Mouse (Mus musculus) midbrain, embryonic 13.5 days (tissue): ENCODE results near the gene BC017158. TPM values are rescaled to one million over a fixed set of nuclear protein-coding genes. Genes with fewer than 3 reads are reported as not detected.

ENCODE experiments used
- ATAC-seq: fragments of 200-750 bp; cut with Nextera tagmentation; 2 replicates; pipeline ENCODE4 v1.8.0; 2017; ENCODE audit warnings: mild to moderate bottlenecking, moderate TSS enrichment, moderate library complexity
- H3K27ac ChIP-seq: fragments of 300-500 bp; sonication (generic); 2 replicates; pipeline ENCODE4 v1.5.1; 2015; ENCODE audit warnings: inconsistent platforms, mild to moderate bottlenecking, moderate library complexity
- H3K27me3 ChIP-seq: fragments of 300-500 bp; sonication (generic); 2 replicates; pipeline ENCODE4 v1.6.1; 2015; ENCODE audit warnings: mild to moderate bottlenecking, inconsistent platforms
- H3K36me3 ChIP-seq: fragments of 300-500 bp; sonication (generic); 2 replicates; pipeline ENCODE4 v1.6.1; 2015; ENCODE audit warnings: mild to moderate bottlenecking, inconsistent platforms
- H3K4me1 ChIP-seq: fragments of 300-500 bp; sonication (generic); replicated peaks from 2 replicates; pipeline ENCODE4 v1.6.1; 2015; ENCODE audit warnings: inconsistent platforms
- H3K4me2 ChIP-seq: fragments of 300-500 bp; sonication (generic); replicated peaks from 2 replicates; pipeline ENCODE4 v1.6.1; 2015; ENCODE audit warnings: moderate library complexity, mild to moderate bottlenecking, inconsistent platforms
- H3K4me3 ChIP-seq: fragments of 300-500 bp; sonication (generic); replicated peaks from 2 replicates; pipeline ENCODE4 v1.5.1; 2015; ENCODE audit warnings: mild to moderate bottlenecking, inconsistent platforms
- H3K9ac ChIP-seq: fragments of 300-500 bp; sonication (generic); replicated peaks from 2 replicates; pipeline ENCODE4 v1.6.1; 2015; ENCODE audit warnings: mild to moderate bottlenecking, inconsistent platforms
- H3K9me3 ChIP-seq: fragments of 300-500 bp; sonication (generic); 2 replicates; pipeline ENCODE4 v1.6.1; 2016; ENCODE audit warnings: mild to moderate bottlenecking, inconsistent platforms
- WGBS: fragments of 180-500 bp; shearing (Covaris S2); methylation state at CpG from one replicate; pipeline ENCODE4 v1.1.7; 2015; 5-methylcytosine and 5-hydroxymethylcytosine counted together
- polyA plus RNA-seq: library from polyadenylated mRNA; unstranded; fragments of >200 nt; fragmentation: Nextera tagmentation; extraction: Ambion mirVana; gene quantifications from 2 replicates; pipeline ENCODE4 v1.2.1, GENCODE M21; 2015

Gene BC017158
- polyA plus RNA-seq, 1 experiment from 2014 or later = 17.5 TPM

DNA sequence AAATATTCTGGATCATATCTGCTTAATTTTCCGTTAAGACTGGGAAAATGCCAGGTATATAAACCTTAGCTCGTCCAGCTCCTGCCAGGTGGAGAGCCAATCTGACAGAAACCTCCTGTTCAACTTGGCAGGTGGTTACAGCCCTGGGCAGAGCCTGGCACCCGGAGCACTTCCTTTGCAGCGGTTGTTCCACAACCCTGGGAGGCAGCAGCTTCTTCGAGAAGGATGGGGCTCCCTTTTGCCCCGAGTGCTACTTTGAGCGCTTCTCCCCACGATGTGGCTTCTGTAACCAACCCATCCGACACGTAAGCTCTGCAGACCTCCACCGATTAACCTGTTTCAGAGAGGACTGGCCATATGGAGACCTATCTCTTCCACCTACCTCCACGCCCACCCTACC is 46.0 kb downstream of the BC017158 start:
- Histone ChIP-seq H3K27ac (no peak overlapping the region), H3K4me3 (no peak overlapping the region), H3K9me3 (no peaks in the 10 kb centered on the region), H3K36me3 (no peaks in the 10 kb centered on the region), H3K9ac (no peak overlapping the region), H3K4me1 (peaks cover 20% of the 10 kb centered on the region), H3K27me3 (peaks cover 32% of the 10 kb centered on the region), H3K4me2 (peak overlapping the region; percentile 61)
- ATAC-seq = no peak
- 52% methylated on average over 12 of the region's 12 CpGs for WGBS

DNA sequence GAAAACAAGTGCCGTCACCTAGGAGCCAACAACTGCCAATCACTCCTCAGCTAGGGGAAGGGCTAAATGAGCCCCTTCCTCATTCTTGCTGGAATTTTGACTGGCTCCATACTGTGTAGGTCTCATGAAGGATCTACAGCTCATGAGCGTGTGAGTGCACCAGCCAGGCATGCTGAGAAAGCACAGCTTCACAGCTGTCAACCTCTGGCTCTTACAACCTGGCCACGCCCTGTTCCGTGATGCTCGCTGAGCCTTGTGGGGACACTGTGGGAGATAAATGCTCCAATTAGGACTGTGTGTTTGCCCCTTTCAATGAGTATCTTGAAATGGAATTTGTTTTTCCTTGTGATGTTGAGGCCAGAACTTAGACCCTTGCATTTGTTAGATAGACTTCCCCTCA is 48.0 kb downstream of the BC017158 start:
- no peak overlapping the region for H3K27ac ChIP-seq
- no peak overlapping the region for H3K4me2 ChIP-seq
- H3K9me3 ChIP-seq = no peaks in the 10 kb centered on the region
- peaks cover 34% of the 10 kb centered on the region for H3K27me3 ChIP-seq
- peaks cover under 1% of the 10 kb centered on the region; the same call in 1 of the 2 replicates for H3K36me3 ChIP-seq
- H3K9ac ChIP-seq = no peak overlapping the region
- no peak for ATAC-seq
- H3K4me3 ChIP-seq = no peak overlapping the region
- 77% methylated on average over 5 of the region's 5 CpGs for WGBS
- H3K4me1 ChIP-seq = peaks cover 29% of the 10 kb centered on the region

DNA sequence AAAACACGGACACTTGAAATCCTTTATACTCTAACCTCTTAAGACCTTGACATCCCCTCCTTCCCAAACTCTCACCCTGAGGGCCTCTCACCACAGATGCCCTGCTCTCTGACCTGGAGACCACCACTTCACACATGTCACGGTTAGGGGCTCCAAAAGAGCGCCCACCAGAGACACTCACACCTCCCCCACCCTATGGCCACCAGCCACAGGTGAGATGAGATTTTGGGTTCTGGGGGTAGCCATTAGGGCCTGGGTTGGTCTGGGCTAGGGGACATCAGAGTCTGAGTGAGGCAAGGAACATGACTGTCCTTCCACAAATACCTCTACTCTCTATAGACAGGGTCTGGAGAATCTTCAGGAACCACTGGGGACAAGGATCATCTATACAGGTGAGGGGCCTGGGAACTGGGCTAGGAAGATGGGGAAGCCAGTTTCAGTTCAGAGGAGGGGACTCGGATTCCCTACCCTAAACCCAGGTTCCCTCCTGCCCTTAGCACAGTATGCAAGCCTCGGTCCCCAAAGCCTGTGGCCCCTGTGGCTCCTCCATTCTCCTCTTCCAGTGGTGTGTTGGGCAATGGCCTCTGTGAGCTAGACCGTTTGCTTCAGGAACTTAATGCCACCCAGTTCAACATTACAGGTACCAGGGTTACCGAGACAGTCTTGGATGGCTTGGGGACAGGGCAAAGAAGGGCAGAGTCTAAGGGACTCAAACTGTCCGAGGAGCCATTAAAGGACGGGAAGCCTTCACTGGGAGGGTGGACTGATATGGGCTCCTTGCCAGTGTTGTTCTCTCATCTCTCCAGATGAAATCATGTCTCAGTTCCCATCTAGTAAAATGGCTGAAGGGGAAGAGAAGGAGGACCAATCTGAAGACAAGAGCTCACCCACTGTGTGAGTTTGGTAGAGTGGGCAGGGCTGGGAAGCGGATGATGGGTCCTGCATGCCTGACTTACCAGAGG is 49.6 kb downstream of the BC017158 start:
- 77% methylated on average over 10 of the region's 10 CpGs for WGBS
- H3K4me1 ChIP-seq = peaks cover 29% of the 10 kb centered on the region
- H3K4me3 ChIP-seq = no peak overlapping the region
- ATAC-seq = no peak
- H3K36me3 ChIP-seq = peaks cover 12% of the 10 kb centered on the region
- H3K27me3 ChIP-seq = peaks cover 42% of the 10 kb centered on the region
- H3K9ac ChIP-seq = no peak overlapping the region
- H3K27ac ChIP-seq = no peak overlapping the region
- peak overlapping the region; percentile 62; the same call in 1 of the 2 replicates for H3K4me2 ChIP-seq
- no peaks in the 10 kb centered on the region for H3K9me3 ChIP-seq

DNA sequence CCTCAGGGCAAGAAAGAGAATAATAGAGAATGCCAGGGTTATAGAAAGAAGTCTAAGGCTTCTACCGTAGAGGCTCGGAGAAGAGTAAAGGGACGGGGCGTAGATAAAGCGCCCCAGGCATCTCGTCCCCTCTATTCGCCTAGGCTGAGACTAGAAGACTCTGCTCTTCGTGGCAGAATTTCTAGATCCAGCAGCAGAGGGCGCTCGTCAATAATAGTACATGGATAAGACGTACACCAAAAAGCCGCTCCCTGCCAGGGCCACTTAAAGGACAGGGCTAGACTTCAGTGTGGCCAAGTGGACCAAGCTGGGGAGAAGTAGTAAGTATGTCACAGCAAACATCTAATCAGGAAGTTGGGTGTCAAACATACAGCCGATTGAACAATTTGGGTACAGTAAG is 50.5 kb downstream of the BC017158 start:
- H3K27ac ChIP-seq = peak overlapping the region; percentile 76; the same call in 1 of the 2 replicates
- H3K4me2 ChIP-seq = peak overlapping the region; percentile 62
- peak overlapping the region; percentile 65 for H3K9ac ChIP-seq
- peak; percentile 80 for ATAC-seq
- no peaks in the 10 kb centered on the region for H3K9me3 ChIP-seq
- peaks cover 21% of the 10 kb centered on the region for H3K36me3 ChIP-seq
- peaks cover 22% of the 10 kb centered on the region for H3K4me1 ChIP-seq
- peaks cover 42% of the 10 kb centered on the region for H3K27me3 ChIP-seq
- H3K4me3 ChIP-seq = peak overlapping the region; percentile 42
- 4% methylated on average over 13 of the region's 13 CpGs for WGBS

DNA sequence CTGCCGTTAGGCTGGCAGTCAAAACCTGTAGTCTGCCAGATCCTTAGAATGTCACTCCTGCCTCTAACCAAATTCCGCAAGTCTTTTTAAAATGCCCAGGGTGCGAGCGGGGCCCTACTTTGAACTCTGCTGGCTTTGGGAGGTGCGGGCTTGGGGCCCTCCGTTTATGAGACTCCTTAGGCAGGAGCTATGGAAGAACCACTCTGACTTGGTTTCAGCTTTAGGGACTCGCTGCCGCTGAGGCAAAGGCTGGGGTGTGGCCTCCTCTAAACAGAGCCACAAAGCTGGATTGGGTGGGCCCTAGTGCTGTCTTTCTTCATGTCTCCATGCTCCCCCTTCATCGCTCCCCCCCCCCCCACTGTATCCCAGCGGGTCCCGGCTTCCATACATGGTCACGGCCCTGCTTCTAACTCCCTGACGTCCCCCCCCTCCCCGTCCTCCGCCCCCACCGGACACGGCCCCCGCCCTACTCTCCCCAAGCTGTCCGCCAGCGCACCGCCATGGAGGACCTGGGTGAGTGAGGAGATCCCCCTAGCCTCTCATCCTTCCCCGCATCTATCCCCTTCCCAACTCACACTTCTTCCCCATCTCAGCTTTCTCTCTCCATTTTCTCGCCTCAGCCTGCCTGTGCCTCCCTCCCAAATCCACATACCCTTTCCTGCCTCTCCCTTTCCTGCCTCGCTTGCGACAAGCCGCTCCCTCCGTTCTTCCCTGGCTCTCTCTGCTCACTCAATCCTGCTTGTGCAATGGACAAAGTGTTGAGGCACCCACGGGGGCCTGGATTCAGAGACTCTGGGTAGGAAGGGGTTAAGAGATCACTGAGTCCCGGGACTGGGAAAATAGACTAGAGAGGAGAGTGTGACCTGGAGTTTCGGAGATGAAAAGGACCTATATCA is 51.2 kb downstream of the BC017158 start, which contains the start of gene Tgfb1i1:
Gene Tgfb1i1, plus strand, starts transcription at position 317 of the 896 bp plus-strand sequence.
- Histone ChIP-seq H3K9me3 (no peaks in the 10 kb centered on the region), H3K4me3 (peak within 1 kb of the TSS; percentile 42), H3K4me1 (peaks cover 16% of the 10 kb centered on the region), H3K4me2 (peak within 1 kb of the TSS; percentile 62), H3K36me3 (peaks cover 27% of the 10 kb centered on the region), H3K27ac (peak within 1 kb of the TSS; percentile 76), H3K27me3 (peaks cover 37% of the 10 kb centered on the region), H3K9ac (peak within 1 kb of the TSS; percentile 65)
- peak; percentile 55 for ATAC-seq
- WGBS = 1% methylated on average over 28 of the region's 30 CpGs

DNA sequence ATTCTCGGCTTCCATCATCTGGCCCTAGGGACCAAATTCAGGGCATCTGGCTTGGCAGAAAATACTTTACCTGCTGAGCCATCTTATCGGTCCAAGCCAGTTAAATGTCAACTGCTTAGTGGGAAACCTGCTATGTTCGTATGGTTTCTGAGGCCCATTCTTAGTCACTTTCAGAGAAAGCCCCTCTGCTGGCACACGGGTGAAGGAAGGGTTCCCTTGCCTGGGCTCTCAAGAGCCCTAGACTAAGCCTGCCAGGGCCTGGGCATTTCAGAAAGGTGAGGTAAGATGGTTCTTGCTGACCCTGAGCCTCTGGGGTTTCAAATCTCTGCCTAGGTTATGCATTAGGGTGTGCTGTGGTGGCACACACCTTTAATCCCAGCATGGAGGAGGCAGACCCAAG is 52.4 kb downstream of the BC017158 start:
- Histone ChIP-seq H3K27me3 (peaks cover 28% of the 10 kb centered on the region), H3K9ac (peak overlapping the region; percentile 42; the same call in 1 of the 2 replicates), H3K4me3 (no peak overlapping the region), H3K4me1 (peaks cover 16% of the 10 kb centered on the region), H3K36me3 (peaks cover 39% of the 10 kb centered on the region), H3K9me3 (no peaks in the 10 kb centered on the region), H3K4me2 (no peak overlapping the region), H3K27ac (no peak overlapping the region)
- 85% methylated on average over 4 of the region's 4 CpGs for WGBS
- no peak for ATAC-seq

DNA sequence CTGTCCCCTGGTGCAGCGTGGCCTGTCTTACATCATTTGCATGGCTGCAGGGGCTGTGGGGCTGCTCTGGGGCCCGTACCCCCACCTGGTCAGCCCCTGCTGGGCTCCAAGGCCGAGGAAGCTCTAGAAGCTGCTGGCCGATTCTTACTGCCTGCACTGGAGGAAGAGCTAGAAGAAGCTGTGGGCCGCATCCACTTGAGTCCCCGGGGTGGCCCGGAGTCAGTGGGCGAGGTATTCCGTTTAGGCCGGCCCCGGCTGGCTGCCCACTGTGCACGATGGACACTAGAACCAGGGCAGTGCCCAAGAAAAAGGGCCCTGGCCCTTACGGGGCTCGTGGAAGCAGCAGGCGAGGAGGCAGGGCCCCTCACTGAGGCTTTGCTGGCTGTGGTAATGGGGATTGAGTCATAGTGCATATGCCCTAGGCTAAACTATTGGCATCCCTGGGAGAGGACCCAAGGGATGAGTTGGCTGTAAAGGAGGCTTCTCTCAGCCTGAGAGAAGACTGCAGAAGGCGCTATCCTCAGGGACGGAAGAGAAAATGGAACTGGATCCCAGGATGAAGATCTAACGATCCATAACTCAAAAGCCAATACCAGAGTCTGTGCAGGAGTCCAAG is 53.5 kb downstream of the BC017158 start:
- 75% methylated on average over 18 of the region's 18 CpGs for WGBS
- peaks cover 19% of the 10 kb centered on the region for H3K4me1 ChIP-seq
- peak overlapping the region; percentile 23; the same call in 1 of the 2 replicates for H3K9ac ChIP-seq
- H3K36me3 ChIP-seq = peaks cover 47% of the 10 kb centered on the region
- H3K9me3 ChIP-seq = no peaks in the 10 kb centered on the region
- peaks cover 22% of the 10 kb centered on the region; the same call in 1 of the 2 replicates for H3K27me3 ChIP-seq
- H3K27ac ChIP-seq = no peak overlapping the region
- H3K4me3 ChIP-seq = no peak overlapping the region
- no peak for ATAC-seq
- no peak overlapping the region for H3K4me2 ChIP-seq

DNA sequence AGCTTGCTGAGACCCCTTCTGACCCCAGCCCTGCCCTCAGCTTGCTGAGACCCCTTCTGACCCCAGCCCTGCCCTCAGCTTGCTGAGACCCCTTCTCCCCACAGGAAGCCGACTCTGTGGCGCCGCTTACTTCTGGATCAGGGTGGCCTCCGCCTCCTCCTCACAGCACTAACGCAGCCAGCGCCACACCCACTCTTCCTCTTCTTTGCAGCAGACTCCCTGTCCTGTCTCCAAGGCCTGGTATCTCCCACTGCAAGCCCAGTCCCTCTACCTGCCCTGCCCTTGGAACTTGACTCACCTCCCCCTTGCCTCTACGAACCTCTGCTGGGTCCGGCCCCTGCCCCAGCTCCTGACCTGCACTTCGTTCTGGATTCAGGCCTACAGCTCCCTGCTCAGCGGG is 54.0 kb downstream of the BC017158 start:
- Histone ChIP-seq H3K27ac (no peak overlapping the region), H3K9ac (0 out of 2 replicates have a peak overlapping the region, but pooled peaks have one; percentile 23), H3K4me3 (no peak overlapping the region), H3K4me1 (peaks cover 25% of the 10 kb centered on the region), H3K36me3 (peaks cover 47% of the 10 kb centered on the region), H3K27me3 (peaks cover 19% of the 10 kb centered on the region; the same call in 1 of the 2 replicates), H3K9me3 (no peaks in the 10 kb centered on the region), H3K4me2 (no peak overlapping the region)
- no peak for ATAC-seq
- 52% methylated on average over 10 of the region's 10 CpGs for whole genome bisulfite sequencing

DNA sequence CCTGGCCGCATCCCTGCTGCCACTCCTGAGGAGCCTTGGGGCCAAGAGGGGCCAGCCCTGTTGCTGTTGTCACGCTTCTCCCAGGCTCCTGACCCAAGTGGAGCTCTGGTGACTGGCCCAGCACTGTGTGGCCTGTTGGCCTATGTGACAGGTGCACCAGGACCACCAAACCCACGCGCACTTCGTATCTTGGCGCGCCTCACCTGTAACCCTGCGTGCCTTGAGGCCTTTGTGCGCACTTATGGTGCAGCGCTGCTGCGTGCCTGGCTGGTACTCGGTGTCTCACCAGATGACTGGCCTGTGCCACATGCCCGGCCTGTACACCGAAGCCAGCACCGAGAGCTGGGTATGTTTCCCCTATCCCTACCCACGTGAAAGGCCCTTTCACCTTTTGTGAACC is 55.6 kb downstream of the BC017158 start:
- Histone ChIP-seq H3K27ac (no peak overlapping the region), H3K4me2 (no peak overlapping the region), H3K27me3 (peaks cover 10% of the 10 kb centered on the region; the same call in 1 of the 2 replicates), H3K4me3 (no peak overlapping the region), H3K9me3 (no peaks in the 10 kb centered on the region), H3K36me3 (peaks cover 47% of the 10 kb centered on the region), H3K4me1 (peaks cover 26% of the 10 kb centered on the region), H3K9ac (no peak overlapping the region)
- 93% methylated on average over 16 of the region's 16 CpGs for WGBS
- ATAC-seq = no peak

DNA sequence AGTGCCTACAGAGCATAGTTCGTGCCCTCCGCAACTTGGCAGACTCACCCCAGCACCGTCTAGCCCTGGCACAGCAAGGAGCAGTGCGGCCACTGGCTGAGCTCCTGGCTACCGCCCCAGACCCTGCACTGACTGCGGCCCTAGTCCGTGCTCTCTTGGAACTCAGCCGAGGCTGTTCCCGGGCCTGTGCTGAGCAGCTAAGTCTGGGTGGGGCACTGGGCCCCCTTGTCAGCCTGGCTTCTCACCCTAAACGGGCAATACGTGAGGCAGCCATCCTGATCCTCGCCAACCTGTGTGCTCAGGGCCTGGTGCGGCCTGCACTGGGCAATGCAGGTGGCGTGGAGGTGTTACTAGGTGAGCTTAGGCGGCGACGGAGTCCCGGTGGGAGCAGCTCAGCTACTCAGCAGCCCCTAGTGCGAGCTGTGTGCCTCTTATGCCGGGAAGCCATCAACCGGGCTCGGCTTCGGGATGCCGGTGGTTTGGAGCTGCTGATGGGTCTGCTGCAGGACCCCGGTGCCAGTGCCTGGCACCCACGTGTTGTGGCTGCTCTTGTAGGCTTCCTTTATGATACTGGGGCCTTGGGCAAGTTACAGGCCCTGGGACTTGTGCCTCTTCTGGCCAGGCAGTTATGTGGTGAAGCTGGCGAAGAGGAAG is 57.7 kb downstream of the BC017158 start:
- Histone ChIP-seq H3K4me3 (no peak overlapping the region), H3K9ac (peak overlapping the region; percentile 3; the same call in 1 of the 2 replicates), H3K27ac (no peak overlapping the region), H3K4me1 (peaks cover 19% of the 10 kb centered on the region), H3K27me3 (peaks cover 8% of the 10 kb centered on the region; the same call in 1 of the 2 replicates), H3K9me3 (no peaks in the 10 kb centered on the region), H3K4me2 (no peak overlapping the region), H3K36me3 (peaks cover 50% of the 10 kb centered on the region)
- 95% methylated on average over 27 of the region's 27 CpGs for WGBS
- no peak for ATAC-seq

DNA sequence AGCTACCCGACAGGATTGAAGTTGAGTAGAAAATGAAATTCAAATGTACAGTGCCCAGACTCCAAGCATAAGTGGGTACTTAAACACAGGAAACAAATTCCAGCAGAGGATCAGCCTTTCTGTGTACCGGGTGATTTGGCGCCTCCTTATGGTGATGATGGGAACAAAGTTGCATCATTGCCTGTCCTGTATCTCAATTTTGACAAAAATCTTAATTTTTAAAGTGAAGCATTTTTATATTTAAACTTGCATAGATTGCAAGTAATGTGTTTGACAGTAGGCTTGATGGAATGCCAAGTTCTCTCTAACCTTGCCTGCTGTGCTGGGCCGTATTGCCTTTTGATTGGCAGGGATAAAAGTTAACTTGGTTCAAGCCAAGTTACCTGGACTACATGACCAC is 59.0 kb downstream of the BC017158 start:
- H3K4me1 ChIP-seq = peaks cover 19% of the 10 kb centered on the region
- 25% methylated on average over 4 of the region's 4 CpGs for WGBS
- ATAC-seq = no peak
- no peak overlapping the region for H3K9ac ChIP-seq
- peak overlapping the region; percentile 69 for H3K4me3 ChIP-seq
- no peak overlapping the region; the same call in 1 of the 2 replicates for H3K27ac ChIP-seq
- 0 out of 2 replicates have a peak, but pooled peaks cover under 1% of the 10 kb centered on the region for H3K27me3 ChIP-seq
- peaks cover 40% of the 10 kb centered on the region for H3K36me3 ChIP-seq
- H3K4me2 ChIP-seq = peak overlapping the region; percentile 90
- H3K9me3 ChIP-seq = no peaks in the 10 kb centered on the region
